Mouse (Mus musculus): ENCODE measurements around the gene Sytl2. TPM values are rescaled to one million over a fixed set of nuclear protein-coding genes. Genes with fewer than 3 reads are reported as not detected.

Gene Sytl2
- polyA plus RNA-seq, 1 experiment from 2014 or later = 8.9 TPM

DNA sequence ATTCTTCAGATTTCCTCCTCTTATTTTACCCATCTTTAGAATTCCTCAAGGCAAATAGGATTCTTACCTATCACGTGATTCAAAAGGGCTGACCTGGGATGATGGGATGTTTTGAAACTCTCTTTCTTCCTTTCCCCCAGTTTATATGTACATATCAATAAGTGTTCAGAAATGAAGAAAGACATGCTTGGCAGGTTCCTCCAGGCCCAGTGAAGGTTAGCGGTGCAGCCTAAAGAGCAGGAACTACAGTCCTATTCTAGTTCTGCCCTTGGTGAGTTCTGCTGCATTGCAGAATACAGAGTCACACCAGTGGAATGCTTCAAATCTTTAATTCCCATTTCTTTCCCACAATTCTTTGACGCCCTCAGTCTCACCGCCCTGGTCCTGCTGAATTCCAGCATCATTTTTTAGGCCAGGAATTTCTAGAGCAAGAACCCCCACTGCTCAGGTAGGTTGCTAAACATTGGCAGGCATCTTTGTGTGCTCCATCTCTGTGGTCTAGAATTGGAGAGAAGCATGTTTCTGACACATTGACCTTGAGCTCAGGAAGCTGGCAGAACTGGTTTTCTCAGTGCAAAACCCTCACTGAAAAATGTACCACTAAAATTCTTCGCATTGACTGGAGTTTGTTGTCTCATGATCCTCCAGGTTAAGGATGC, 45.9 kb downstream of the Sytl2 start:
- no peaks in the 10 kb centered on the region for H3K9me3 ChIP-seq
- H3K27ac ChIP-seq = no peak overlapping the region
- ATAC-seq (ENCODE audit: insufficient number of reproducible peaks, insufficient read depth, low FRiP score, low TSS enrichment) = no peak
- no peaks in the 10 kb centered on the region for H3K36me3 ChIP-seq
- no peak overlapping the region for H3K9ac ChIP-seq
- no peak overlapping the region for H3K4me2 ChIP-seq (replicated peaks)
- WGBS = 82% methylated on average over 5 of the region's 5 CpGs
- H3K27me3 ChIP-seq = no peaks in the 10 kb centered on the region
- no peak overlapping the region for H3K4me3 ChIP-seq
- H3K4me1 ChIP-seq = no peaks in the 10 kb centered on the region

- Histone ChIP-seq H3K36me3 (no peaks in the 10 kb centered on the region), H3K9ac (no peak overlapping the region), H3K9me3 (no peaks in the 10 kb centered on the region), H3K27me3 (no peaks in the 10 kb centered on the region), H3K4me1 (no peaks in the 10 kb centered on the region), H3K4me3 (no peak overlapping the region), H3K27ac (no peak overlapping the region), H3K4me2 (replicated peaks) (no peak overlapping the region)
- ATAC-seq (ENCODE audit: insufficient number of reproducible peaks, insufficient read depth, low FRiP score, low TSS enrichment) = no peak
- WGBS = 79% methylated on average over 5 of the region's 5 CpGs
These were observed 47.0 kb downstream of the Sytl2 start for GRCm38 (mm10) chr7:90349014-90349413.

- no peak for ATAC-seq (ENCODE audit: insufficient number of reproducible peaks, insufficient read depth, low FRiP score, low TSS enrichment)
- Histone ChIP-seq H3K9ac (no peak overlapping the region), H3K9me3 (no peaks in the 10 kb centered on the region), H3K4me2 (replicated peaks) (no peak overlapping the region), H3K36me3 (no peaks in the 10 kb centered on the region), H3K4me3 (no peak overlapping the region), H3K4me1 (no peaks in the 10 kb centered on the region), H3K27ac (no peak overlapping the region), H3K27me3 (no peaks in the 10 kb centered on the region)
- 74% methylated on average over 3 of the region's 3 CpGs for WGBS
These were observed 50.1 kb downstream of the Sytl2 start for GRCm38 (mm10) chr7:90352183-90352582.

DNA sequence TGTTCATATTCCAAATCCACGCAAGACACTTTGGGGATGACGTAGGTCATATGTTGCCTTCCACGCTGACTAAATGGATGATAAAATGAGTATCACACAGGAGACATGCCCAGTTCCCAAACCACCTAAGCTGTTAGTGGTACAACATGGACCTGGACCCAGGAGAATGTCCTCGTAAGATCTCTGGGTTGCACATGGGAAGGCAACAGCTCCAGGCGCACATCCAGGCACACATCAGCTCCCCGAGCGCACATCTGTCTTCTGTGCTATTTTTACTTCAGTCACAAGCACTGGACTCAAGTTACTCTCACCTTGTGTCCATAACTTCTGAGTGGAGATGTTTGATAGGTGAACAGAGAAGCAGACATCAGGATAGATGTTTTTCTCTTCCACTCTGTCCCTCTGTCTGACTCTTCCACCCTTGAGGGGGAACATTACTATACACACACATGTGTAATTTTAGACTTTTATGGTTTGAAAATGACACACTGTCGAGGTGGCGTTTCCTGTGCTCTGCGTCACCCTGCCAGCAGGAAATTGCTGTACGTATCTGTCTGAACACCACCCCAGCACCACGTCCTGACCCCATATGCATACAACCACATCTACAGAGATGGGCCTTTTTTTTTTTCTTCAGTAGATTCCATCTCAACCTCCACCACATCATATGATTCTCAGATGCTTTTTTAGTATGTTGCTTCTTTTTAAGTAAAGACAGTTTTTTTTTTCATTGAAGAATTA, 51.6 kb downstream of the Sytl2 start:
- Histone ChIP-seq H3K4me3 (no peak overlapping the region), H3K4me2 (replicated peaks) (no peak overlapping the region), H3K9me3 (no peaks in the 10 kb centered on the region), H3K27ac (no peak overlapping the region), H3K4me1 (no peaks in the 10 kb centered on the region), H3K36me3 (no peaks in the 10 kb centered on the region), H3K27me3 (no peaks in the 10 kb centered on the region), H3K9ac (no peak overlapping the region)
- ATAC-seq (ENCODE audit: insufficient number of reproducible peaks, insufficient read depth, low FRiP score, low TSS enrichment) = no peak
- 74% methylated on average over 12 of the region's 12 CpGs for WGBS

- WGBS = 89% methylated on average over 2 of the region's 2 CpGs
- Histone ChIP-seq H3K27me3 (no peaks in the 10 kb centered on the region), H3K4me2 (replicated peaks) (no peak overlapping the region), H3K36me3 (no peaks in the 10 kb centered on the region), H3K9me3 (no peaks in the 10 kb centered on the region), H3K9ac (no peak overlapping the region), H3K27ac (no peak overlapping the region), H3K4me3 (no peak overlapping the region), H3K4me1 (no peaks in the 10 kb centered on the region)
- ATAC-seq (ENCODE audit: insufficient number of reproducible peaks, insufficient read depth, low FRiP score, low TSS enrichment) = no peak
These were observed 52.2 kb downstream of the Sytl2 start for GRCm38 (mm10) chr7:90354229-90354604.

- Histone ChIP-seq H3K9me3 (no peaks in the 10 kb centered on the region), H3K9ac (no peak overlapping the region), H3K27me3 (no peaks in the 10 kb centered on the region), H3K27ac (no peak overlapping the region), H3K4me1 (no peaks in the 10 kb centered on the region), H3K4me2 (replicated peaks) (no peak overlapping the region), H3K4me3 (no peak overlapping the region), H3K36me3 (no peaks in the 10 kb centered on the region)
- ATAC-seq (ENCODE audit: insufficient number of reproducible peaks, insufficient read depth, low FRiP score, low TSS enrichment) = no peak
- 80% methylated on average over 3 of the region's 3 CpGs for WGBS
These were observed 53.4 kb downstream of the Sytl2 start for GRCm38 (mm10) chr7:90355454-90355853.

GRCm38 (mm10) chr7:90355995-90356394, 53.9 kb downstream of the Sytl2 start:
- Histone ChIP-seq H3K4me3 (no peak overlapping the region), H3K36me3 (no peaks in the 10 kb centered on the region), H3K27ac (no peak overlapping the region), H3K27me3 (no peaks in the 10 kb centered on the region), H3K4me2 (replicated peaks) (no peak overlapping the region), H3K4me1 (no peaks in the 10 kb centered on the region), H3K9ac (no peak overlapping the region), H3K9me3 (no peaks in the 10 kb centered on the region)
- 65% methylated on average over 2 of the region's 2 CpGs for WGBS
- ATAC-seq (ENCODE audit: insufficient number of reproducible peaks, insufficient read depth, low FRiP score, low TSS enrichment) = no peak

DNA sequence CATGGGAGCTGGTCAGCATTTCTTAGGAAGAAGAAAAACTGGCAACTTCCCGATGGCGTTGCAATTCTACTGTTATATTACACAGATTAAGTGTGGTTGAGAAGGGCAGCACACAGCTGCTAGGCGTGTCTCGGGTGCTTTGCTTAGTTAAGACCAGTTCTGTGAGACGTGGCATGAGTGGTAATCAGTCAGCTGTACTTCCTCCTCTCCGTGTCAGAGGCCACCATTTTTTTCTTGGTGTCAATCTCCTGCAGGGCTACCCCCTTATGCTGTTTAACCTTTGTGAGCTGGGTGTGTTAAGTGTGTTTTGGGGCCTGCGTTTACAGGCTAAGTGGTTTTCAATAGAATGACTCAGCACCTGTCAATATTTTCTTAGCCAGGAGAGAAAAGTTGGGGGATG, 60.7 kb downstream of the Sytl2 start:
- no peak for ATAC-seq (ENCODE audit: insufficient number of reproducible peaks, insufficient read depth, low FRiP score, low TSS enrichment)
- H3K9ac ChIP-seq = no peak overlapping the region
- 67% methylated on average over 7 of the region's 7 CpGs for WGBS

DNA sequence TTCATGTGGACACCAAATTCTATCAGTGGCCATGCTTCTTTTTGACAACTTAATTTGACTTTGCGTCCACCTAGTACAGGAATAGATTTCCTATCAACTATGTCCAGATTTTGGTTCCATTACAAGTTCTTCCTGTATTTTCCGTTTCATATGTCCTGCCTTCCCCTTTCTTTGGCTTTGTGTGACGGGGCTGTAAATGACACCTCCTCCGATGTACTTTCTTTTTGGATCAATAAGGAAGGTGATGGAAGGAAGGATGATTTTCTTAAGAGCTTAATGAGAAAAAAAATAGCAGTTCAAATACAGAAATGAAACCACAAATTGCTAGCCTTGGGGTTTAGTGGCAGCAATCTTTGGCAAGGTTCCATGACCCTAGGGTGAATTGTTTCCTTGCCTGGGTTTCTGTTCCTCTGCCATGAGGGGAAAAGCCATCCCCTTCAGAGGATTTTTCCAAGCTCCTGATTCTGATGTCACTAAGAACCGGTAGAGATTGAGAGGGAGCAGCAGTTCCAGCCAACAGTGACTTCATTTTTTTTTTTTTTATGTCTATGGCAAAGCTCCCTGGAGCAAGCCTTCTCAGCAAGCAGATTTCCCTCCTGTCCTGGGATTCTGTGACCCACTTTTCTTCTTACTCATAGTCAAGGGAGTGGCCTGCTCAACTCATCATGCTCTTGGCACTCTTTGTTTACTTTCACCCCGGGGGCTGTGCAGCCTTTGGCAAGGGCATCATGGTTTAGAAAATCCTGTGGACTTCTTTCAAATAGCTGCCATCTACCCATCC, 68.2 kb downstream of the Sytl2 start:
- Histone ChIP-seq H3K36me3 (no peaks in the 10 kb centered on the region), H3K4me1 (no peaks in the 10 kb centered on the region), H3K9me3 (no peaks in the 10 kb centered on the region), H3K4me2 (replicated peaks) (no peak overlapping the region), H3K4me3 (no peak overlapping the region), H3K9ac (no peak overlapping the region), H3K27ac (no peak overlapping the region), H3K27me3 (no peaks in the 10 kb centered on the region)
- no peak for ATAC-seq (ENCODE audit: insufficient number of reproducible peaks, insufficient read depth, low FRiP score, low TSS enrichment)
- WGBS = 79% methylated on average over 6 of the region's 6 CpGs

More for the DNA sequence above, 60.7 kb downstream of the Sytl2 start:
- H3K4me1 ChIP-seq = no peaks in the 10 kb centered on the region
- H3K36me3 ChIP-seq = no peaks in the 10 kb centered on the region
- no peak overlapping the region for H3K27ac ChIP-seq
- no peaks in the 10 kb centered on the region for H3K27me3 ChIP-seq
- no peak overlapping the region for H3K4me3 ChIP-seq
- H3K9me3 ChIP-seq = no peaks in the 10 kb centered on the region
- H3K4me2 ChIP-seq (replicated peaks) = no peak overlapping the region

DNA sequence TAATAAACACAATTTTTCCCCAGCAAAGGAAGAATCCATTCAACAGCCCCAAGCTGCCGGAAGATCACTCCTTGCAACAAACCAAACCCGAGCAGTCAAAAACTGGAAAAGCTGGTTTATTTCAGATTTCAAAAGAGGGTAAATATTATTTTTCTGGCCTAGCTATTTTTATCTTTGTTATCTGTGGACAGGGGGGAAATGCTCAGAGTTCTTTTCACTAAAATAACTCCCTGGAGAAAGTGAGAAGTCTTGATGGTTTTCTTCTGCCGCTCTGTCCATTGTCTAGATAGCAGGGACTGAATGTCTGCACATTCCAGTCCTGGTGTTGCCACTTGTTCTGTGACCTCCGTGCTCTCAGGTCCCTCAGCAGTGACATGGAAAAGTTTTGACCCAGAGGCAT, 70.8 kb downstream of the Sytl2 start:
- H3K27ac ChIP-seq = no peak overlapping the region
- no peak overlapping the region for H3K9ac ChIP-seq
- H3K4me1 ChIP-seq = no peaks in the 10 kb centered on the region
- ATAC-seq (ENCODE audit: insufficient number of reproducible peaks, insufficient read depth, low FRiP score, low TSS enrichment) = no peak
- WGBS = 57% methylated on average over 4 of the region's 4 CpGs
- H3K4me2 ChIP-seq (replicated peaks) = no peak overlapping the region
- H3K4me3 ChIP-seq = no peak overlapping the region
- no peaks in the 10 kb centered on the region for H3K27me3 ChIP-seq
- no peaks in the 10 kb centered on the region for H3K9me3 ChIP-seq
- no peaks in the 10 kb centered on the region for H3K36me3 ChIP-seq

DNA sequence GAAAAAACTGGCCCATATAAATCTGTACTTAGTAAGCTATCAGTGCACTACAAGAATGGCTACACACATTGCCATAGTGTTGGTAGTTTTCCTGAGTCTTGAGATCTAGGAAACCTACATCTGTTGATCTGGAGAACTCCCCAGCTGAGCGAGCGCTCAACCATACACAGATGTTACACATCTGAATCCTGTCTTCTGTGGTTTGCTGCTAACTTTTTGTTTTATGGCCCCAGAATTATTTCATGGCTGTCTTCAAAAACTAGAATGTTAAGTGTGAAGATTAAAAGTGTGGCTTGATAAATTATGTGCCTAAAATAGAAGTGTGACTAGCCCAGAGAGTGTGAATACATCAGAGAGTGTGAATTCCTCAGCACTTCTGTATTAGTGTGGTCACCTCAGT, 82.4 kb downstream of the Sytl2 start:
- Histone ChIP-seq H3K4me2 (replicated peaks) (no peak overlapping the region), H3K9ac (no peak overlapping the region), H3K27ac (no peak overlapping the region), H3K9me3 (no peaks in the 10 kb centered on the region), H3K36me3 (no peaks in the 10 kb centered on the region), H3K4me3 (no peak overlapping the region), H3K27me3 (no peaks in the 10 kb centered on the region), H3K4me1 (peaks cover 4% of the 10 kb centered on the region; the same call in 1 of the 2 replicates)
- 84% methylated on average over 2 of the region's 2 CpGs for WGBS
- no peak for ATAC-seq (ENCODE audit: insufficient number of reproducible peaks, insufficient read depth, low FRiP score, low TSS enrichment)

All from embryonic facial prominence, embryonic 12.5 days (tissue).